In the genomic region with DNA sequence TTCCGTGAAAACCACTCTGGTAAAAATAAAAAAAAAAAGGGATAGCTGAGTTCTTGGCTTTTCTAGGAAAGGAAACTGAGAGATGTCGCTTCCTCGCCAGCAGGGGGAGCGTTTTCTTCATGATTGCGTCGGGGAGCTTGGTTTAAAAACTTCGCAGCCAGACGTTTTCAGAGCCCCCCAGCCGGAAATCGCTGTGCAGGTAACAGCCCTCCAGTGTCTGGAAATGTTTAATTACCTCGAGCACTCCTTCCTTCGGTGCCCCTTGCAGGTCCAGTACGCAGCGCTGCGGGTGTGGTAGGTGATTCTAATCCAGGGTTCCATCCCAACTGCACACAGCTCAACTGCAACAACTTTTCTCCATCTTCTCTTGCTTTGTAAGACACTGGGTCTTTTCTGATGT, we compare ENCODE assay signal across 8 mouse cellular contexts. TPM values are rescaled to one million over a fixed set of nuclear protein-coding genes. Genes with fewer than 3 reads are reported as not detected.
DNase-seq lines count a peak whose midpoint lies in the region; ATAC-seq and TF ChIP-seq lines count a peak whose summit lies in the region.

A gene (plus strand): TSS at position 146 of the 400 bp plus-strand sequence.

- H3K4me3 ChIP-seq in left cerebral cortex, adult 2 months: peak within 1 kb of the TSS; percentile 37
- H3K4me3 ChIP-seq in hindbrain, postnatal 0 days (ENCODE audit: low read length): peak within 1 kb of the TSS; percentile 35
- peak within 1 kb of the TSS; percentile 38 for H3K4me3 ChIP-seq in limb, embryonic 15.5 days
- H3K4me3 ChIP-seq in midbrain, embryonic 14.5 days (replicated peaks; ENCODE audit: low read depth, low read length): peak within 1 kb of the TSS; percentile 22

- H3K4me2 ChIP-seq in hindbrain, postnatal 0 days (ENCODE audit: low read depth, low read length): peak within 1 kb of the TSS; percentile 63
- peak within 1 kb of the TSS; percentile 68 for H3K4me2 ChIP-seq in limb, embryonic 15.5 days
- peak within 1 kb of the TSS; percentile 49 for H3K4me2 ChIP-seq in midbrain, embryonic 14.5 days (ENCODE audit: low read length)

- no peaks in the 10 kb centered on the region for H3K9me3 ChIP-seq in hindbrain, postnatal 0 days (ENCODE audit: low read length)
- no peaks in the 10 kb centered on the region for H3K9me3 ChIP-seq in limb, embryonic 15.5 days
- no peaks in the 10 kb centered on the region for H3K9me3 ChIP-seq in midbrain, embryonic 14.5 days (ENCODE audit: control insufficient read depth, low read length)

- intact Hi-C loops in left cerebral cortex, adult 2 months (cut with DNase I): loop anchor here (1.0 to 5.0 kb wide), 6 partner anchors 318 to 1017 kb away; no protein-coding TSS in a partner anchor

- peak; percentile 55 to 68 for DNase-seq in left cerebral cortex, adult 2 months (ENCODE audit: extremely low spot score in 1 of 2, low spot score in 2 of 2)
- DNase-seq in left cerebral cortex, adult 11 months (ENCODE audit: low spot score): no peak
- DNase-seq in cerebellum, adult 9-11 months: peak; percentile 13
- peak; percentile 59 to 65 for DNase-seq in frontal cortex, postnatal 36 days (ENCODE audit: low spot score in 2 of 2)
- peak; percentile 85 for DNase-seq in hindbrain, postnatal 0 days (ENCODE audit: low spot score)
- peak; percentile 89 for DNase-seq in midbrain, embryonic 14.5 days
- DNase-seq in thymus, postnatal 25 days: peak; percentile 28

- H3K27me3 ChIP-seq in hindbrain, postnatal 0 days (ENCODE audit: insufficient read depth, low read length): peaks cover 48% of the 10 kb centered on the region
- H3K27me3 ChIP-seq in limb, embryonic 15.5 days: peaks cover 46% of the 10 kb centered on the region
- H3K27me3 ChIP-seq in midbrain, embryonic 14.5 days (ENCODE audit: control insufficient read depth, insufficient read depth, low read length): peaks cover 57% of the 10 kb centered on the region

- H3K4me1 ChIP-seq in hindbrain, postnatal 0 days (ENCODE audit: insufficient read depth, low read length): no peaks in the 10 kb centered on the region
- H3K4me1 ChIP-seq in limb, embryonic 15.5 days: peaks cover 23% of the 10 kb centered on the region
- H3K4me1 ChIP-seq in midbrain, embryonic 14.5 days (ENCODE audit: control insufficient read depth, insufficient read depth, low read length): peaks cover 9% of the 10 kb centered on the region; the same call in 1 of the 2 replicates

- no peak for ATAC-seq in hindbrain, postnatal 0 days
- no peak for ATAC-seq in limb, embryonic 15.5 days (ENCODE audit: insufficient number of reproducible peaks, low FRiP score, low TSS enrichment, low read depth)
- no peak for ATAC-seq in midbrain, embryonic 14.5 days (ENCODE audit: low FRiP score, low TSS enrichment)

- no peak within 1 kb of the TSS for H3K9ac ChIP-seq in hindbrain, postnatal 0 days (replicated peaks; ENCODE audit: low read length)
- no peak within 1 kb of the TSS for H3K9ac ChIP-seq in limb, embryonic 15.5 days
- H3K9ac ChIP-seq in midbrain, embryonic 14.5 days (replicated peaks; ENCODE audit: low read length): no peak within 1 kb of the TSS

- under 1% methylated on average over 15 of the region's 15 CpGs for WGBS in hindbrain, postnatal 0 days
- WGBS in limb, embryonic 15.5 days: under 1% methylated on average over 15 of the region's 15 CpGs
- WGBS in midbrain, embryonic 14.5 days: under 1% methylated on average over 15 of the region's 15 CpGs

- H3K36me3 ChIP-seq in hindbrain, postnatal 0 days (ENCODE audit: insufficient read depth, low read length): no peaks in the 10 kb centered on the region
- no peaks in the 10 kb centered on the region for H3K36me3 ChIP-seq in limb, embryonic 15.5 days
- H3K36me3 ChIP-seq in midbrain, embryonic 14.5 days (ENCODE audit: control insufficient read depth, insufficient read depth, low read length): no peaks in the 10 kb centered on the region

- TF ChIP-seq CTCF in left cerebral cortex, adult 2 months (IDR thresholded peaks at IDR 0.05): peak; percentile 77
- TF ChIP-seq CTCF in hindbrain, postnatal 0 days (IDR thresholded peaks at IDR 0.05; ENCODE audit: low read depth): peak; percentile 81

- no peak within 1 kb of the TSS for H3K27ac ChIP-seq in left cerebral cortex, adult 2 months
- no peak within 1 kb of the TSS for H3K27ac ChIP-seq in hindbrain, postnatal 0 days
- H3K27ac ChIP-seq in limb, embryonic 15.5 days: 0 out of 2 replicates have a peak within 1 kb of the TSS, but pooled peaks have one; percentile 43
- H3K27ac ChIP-seq in midbrain, embryonic 14.5 days (replicated peaks; ENCODE audit: low read depth, low read length): no peak within 1 kb of the TSS

RNA-seq across cellular contexts. Expression of the gene that starts here (rescaled TPM):
- total RNA-seq in left cerebral cortex, adult 2 months (2021): 1 to 10 TPM; 2.8 to 3.9 TPM
- total RNA-seq in hindbrain, postnatal 0 days (2014; rRNA removed): 8.7 and 17.6 TPM in 2 replicates
- 7.1 and 8.5 TPM in 2 replicates for polyA plus RNA-seq in hindbrain, postnatal 0 days (2015; fragmentation: Nextera tagmentation; extraction: Ambion mirVana)
- 68.9 and 73.4 TPM in 2 replicates for polyA plus RNA-seq in limb, embryonic 15.5 days (2015; fragmentation: Nextera tagmentation; extraction: Ambion mirVana)
- polyA plus RNA-seq in midbrain, embryonic 14.5 days (2014; fragmentation: Nextera tagmentation; extraction: Ambion mirVana): 0.42 and 8.2 TPM in 2 replicates
